Mouse (Mus musculus) kidney, postnatal 4 days (tissue): ENCODE measurements around the gene Pou4f2.

ENCODE experiments used
- DNase-seq, 2 experiments: peaks; one replicate each; pipeline ENCODE4 v3.0.0; 2021; ENCODE audit warnings: mixed read lengths in 2 of 2

Pou4f2 gene

GRCm38 (mm10) chr8:78390756-78391155, 45.7 kb downstream of the Pou4f2 start:
- DNase-seq, result no peak
